Mouse (Mus musculus) heart, postnatal 0 days (tissue): ENCODE data around the gene Zbtb40. TPM values are rescaled to one million over a fixed set of nuclear protein-coding genes. Genes with fewer than 3 reads are reported as not detected.

ENCODE experiments used
- ATAC-seq: fragments of 200-750 bp; cut with Nextera tagmentation; 2 replicates; pipeline ENCODE4 v1.8.0; 2017; ENCODE audit warnings: low read depth, moderate number of reproducible peaks, moderate library complexity; ENCODE audit not compliant: insufficient read depth
- DNase-seq: peaks from one replicate; pipeline ENCODE4 v3.0.0-alpha.2; 2016; ENCODE audit warnings: low spot score
- H3K27ac ChIP-seq: fragments of 300-500 bp; sonication (generic); 2 replicates; pipeline ENCODE4 v1.5.1; 2014; ENCODE audit warnings: low read depth, mild to moderate bottlenecking
- H3K27me3 ChIP-seq: fragments of 300-500 bp; sonication (generic); 2 replicates; pipeline ENCODE4 v1.6.1; 2014; ENCODE audit warnings: low read length, mixed read lengths; ENCODE audit not compliant: control insufficient read depth, insufficient read depth
- H3K36me3 ChIP-seq: fragments of 300-500 bp; sonication (generic); replicated peaks from 2 replicates; pipeline ENCODE4 v1.6.1; 2014; ENCODE audit warnings: low read length, mixed read lengths; ENCODE audit not compliant: control insufficient read depth, insufficient read depth
- H3K4me1 ChIP-seq: fragments of 300-500 bp; sonication (generic); 2 replicates; pipeline ENCODE4 v1.6.1; 2014; ENCODE audit warnings: antibody characterized with exemption; ENCODE audit not compliant: control insufficient read depth, insufficient read depth
- H3K4me2 ChIP-seq: fragments of 300-500 bp; sonication (generic); 2 replicates; pipeline ENCODE4 v1.6.1; 2014; ENCODE audit warnings: low read depth, mild to moderate bottlenecking, low read length, moderate library complexity
- H3K4me3 ChIP-seq: fragments of 300-500 bp; sonication (generic); 2 replicates; pipeline ENCODE4 v1.5.1; 2014; ENCODE audit warnings: low read depth, low read length
- H3K9ac ChIP-seq: fragments of 300-500 bp; sonication (generic); replicated peaks from 2 replicates; pipeline ENCODE4 v1.6.1; 2014; ENCODE audit warnings: low read depth, low read length, mixed read lengths
- H3K9me3 ChIP-seq: fragments of 300-500 bp; sonication (generic); replicated peaks from 2 replicates; pipeline ENCODE4 v1.6.1; 2016; ENCODE audit warnings: low read length; ENCODE audit not compliant: control insufficient read depth
- CTCF ChIP-seq: IDR thresholded peaks from 2 replicates; pipeline ENCODE4 v1.5.1; 2016; ENCODE audit warnings: antibody characterized with exemption, control low read depth, low read depth
- EP300 ChIP-seq: IDR thresholded peaks from 2 replicates; pipeline ENCODE4 v1.6.1; 2016; ENCODE audit warnings: antibody characterized with exemption, low read depth
- WGBS: fragments of 180-500 bp; shearing (Covaris S2); extraction: QIAGEN DNeasy Blood & Tissue Kit; methylation state at CpG from one replicate; pipeline ENCODE4 v1.1.7; 2014; 5-methylcytosine and 5-hydroxymethylcytosine counted together
- polyA plus RNA-seq: library from polyadenylated mRNA; unstranded; fragments of >200 nt; fragmentation: Nextera tagmentation; extraction: Ambion mirVana; gene quantifications from 2 replicates; pipeline ENCODE4 v1.2.1, GENCODE M21; 2015
- total RNA-seq: library from RNA; depleted of rRNA; stranded (reverse); fragments of >200 nt; gene quantifications from 2 replicates; pipeline ENCODE4 v1.2.3, GENCODE M21; 2014; ENCODE audit warnings: low replicate concordance

Zbtb40 gene
- total and polyA plus RNA-seq, 2 experiments from 2014 or later: 1.1 to 6.8 TPM

- Histone ChIP-seq H3K9me3 (no peaks in the 10 kb centered on the region), H3K9ac (no peak overlapping the region), H3K4me1 (peaks cover 26% of the 10 kb centered on the region), H3K36me3 (no peaks in the 10 kb centered on the region), H3K27me3 (no peaks in the 10 kb centered on the region), H3K4me3 (no peak overlapping the region), H3K27ac (0 out of 2 replicates have a peak overlapping the region, but pooled peaks have one; percentile 8), H3K4me2 (no peak overlapping the region)
- WGBS: 61% methylated on average over 7 of the region's 7 CpGs
- ATAC-seq: 0 out of 2 replicates have a peak, but pooled peaks have one; percentile 24
- no peak for DNase-seq
- TF ChIP-seq CTCF (no peak), EP300 (no peak)
Observed at GRCm38 (mm10) chr4:137033115-137033887, 15.3 kb downstream of the Zbtb40 start.

- DNase-seq (no peak), ATAC-seq (no peak)
- Histone ChIP-seq H3K9ac (no peak overlapping the region), H3K9me3 (no peaks in the 10 kb centered on the region), H3K4me2 (no peak overlapping the region), H3K4me1 (peaks cover 26% of the 10 kb centered on the region), H3K36me3 (no peaks in the 10 kb centered on the region), H3K4me3 (no peak overlapping the region), H3K27ac (no peak overlapping the region), H3K27me3 (no peaks in the 10 kb centered on the region)
- WGBS: 94% methylated on average over 4 of the region's 4 CpGs
- no peak for TF ChIP-seq CTCF
- no peak for TF ChIP-seq EP300
Observed at GRCm38 (mm10) chr4:137032456-137032855, 16.1 kb downstream of the Zbtb40 start.

GRCm38 (mm10) chr4:137031319-137031718 is 17.3 kb downstream of the Zbtb40 start:
- DNase-seq (no peak), ATAC-seq (no peak)
- WGBS: 63% methylated on average over 7 of the region's 7 CpGs
- no peak overlapping the region for H3K27ac ChIP-seq
- H3K4me1 ChIP-seq: peaks cover 26% of the 10 kb centered on the region
- no peak overlapping the region for H3K4me3 ChIP-seq
- no peaks in the 10 kb centered on the region for H3K27me3 ChIP-seq
- H3K9me3 ChIP-seq: no peaks in the 10 kb centered on the region
- no peak overlapping the region for H3K4me2 ChIP-seq
- H3K9ac ChIP-seq: no peak overlapping the region
- TF ChIP-seq EP300 (no peak), CTCF (no peak)
- no peaks in the 10 kb centered on the region for H3K36me3 ChIP-seq

- no peak overlapping the region for H3K9ac ChIP-seq
- H3K4me3 ChIP-seq: no peak overlapping the region
- no peak for TF ChIP-seq CTCF
- TF ChIP-seq EP300: no peak
- WGBS: 33% methylated on average over 8 of the region's 8 CpGs
- ATAC-seq (no peak), DNase-seq (no peak)
- H3K36me3 ChIP-seq: no peaks in the 10 kb centered on the region
- no peak overlapping the region for H3K4me2 ChIP-seq
- peaks cover 31% of the 10 kb centered on the region for H3K4me1 ChIP-seq
- no peaks in the 10 kb centered on the region for H3K27me3 ChIP-seq
- H3K27ac ChIP-seq: no peak overlapping the region
- H3K9me3 ChIP-seq: no peaks in the 10 kb centered on the region
Observed at GRCm38 (mm10) chr4:137029348-137029747, 19.3 kb downstream of the Zbtb40 start.

- H3K4me1 ChIP-seq: peaks cover 15% of the 10 kb centered on the region
- no peak overlapping the region for H3K27ac ChIP-seq
- WGBS: 55% methylated on average over 5 of the region's 5 CpGs
- H3K9me3 ChIP-seq: no peaks in the 10 kb centered on the region
- H3K9ac ChIP-seq: no peak overlapping the region
- H3K4me2 ChIP-seq: no peak overlapping the region
- ATAC-seq: no peak
- no peaks in the 10 kb centered on the region for H3K36me3 ChIP-seq
- H3K4me3 ChIP-seq: no peak overlapping the region
- TF ChIP-seq EP300 (no peak), CTCF (no peak)
- no peaks in the 10 kb centered on the region for H3K27me3 ChIP-seq
- no peak for DNase-seq
Observed at GRCm38 (mm10) chr4:137027051-137027450, 21.6 kb downstream of the Zbtb40 start.
